Mouse (Mus musculus) inflammation-experienced regulatory T-cells, adult 16 weeks (primary cell): ENCODE data around the gene Krtap9-1. TPM values are rescaled to one million over a fixed set of nuclear protein-coding genes. Genes with fewer than 3 reads are reported as not detected.

Experiments
- polyA plus RNA-seq: library from polyadenylated mRNA; unstranded; fragments of 100-300 nt; shearing (Covaris generic); gene quantifications from one replicate; pipeline ENCODE4 v1.2.1, GENCODE M21; 2017

Gene Krtap9-1
- polyA plus RNA-seq: not detected

GRCm38 (mm10) chr11:99873089-99873488 lies at the start of gene Krtap9-1:
TSS of gene Krtap9-1 (plus strand) at chr11:99873389.

GRCm38 (mm10) chr11:99837966-99838365 lies 35.2 kb upstream of the Krtap9-1 start, which contains the start of gene 2300003K06Rik:
TSS of gene 2300003K06Rik (minus strand) at chr11:99838066.

GRCm38 (mm10) chr11:99851508-99851907 lies 21.7 kb upstream of the Krtap9-1 start, which contains the start of gene Krtap4-16:
TSS of gene Krtap4-16 (minus strand) at chr11:99851608.

GRCm38 (mm10) chr11:99857617-99858016 lies 15.6 kb upstream of the Krtap9-1 start, which contains the start of gene Gm11568:
TSS of gene Gm11568 (plus strand) at chr11:99857917.

GRCm38 (mm10) chr11:99864176-99864575 lies 9.0 kb upstream of the Krtap9-1 start, which contains the start of gene Gm11559:
TSS of gene Gm11559 (plus strand) at chr11:99864476.

GRCm38 (mm10) chr11:99878887-99879286 lies 5.7 kb downstream of the Krtap9-1 start, which contains the start of gene Gm11567:
TSS of gene Gm11567 (plus strand) at chr11:99879187.

GRCm38 (mm10) chr11:99907620-99908019 lies 34.4 kb downstream of the Krtap9-1 start, which contains the start of gene Krtap31-1:
TSS of gene Krtap31-1 (plus strand) at chr11:99907920.

GRCm38 (mm10) chr11:99914451-99914850 lies 41.3 kb downstream of the Krtap9-1 start, which contains the start of gene Gm11565:
TSS of gene Gm11565 (plus strand) at chr11:99914751.

Other genes with a start within 250 kb of the Krtap9-1 start
- not detected for gene Krtap4-1, start 245.2 kb upstream of the Krtap9-1 start, polyA plus RNA-seq
- not detected for gene Krtap4-2, start 238.3 kb upstream of the Krtap9-1 start, polyA plus RNA-seq
- not detected for gene Krtap4-7, start 229.3 kb upstream of the Krtap9-1 start, polyA plus RNA-seq
- not detected for gene Gm11555, start 223.2 kb upstream of the Krtap9-1 start, polyA plus RNA-seq
- not detected for gene Gm11563, start 214.4 kb upstream of the Krtap9-1 start, polyA plus RNA-seq
- not detected for gene Krtap4-6, start 207.4 kb upstream of the Krtap9-1 start, polyA plus RNA-seq
- gene Gm14190, start 182.6 kb upstream of the Krtap9-1 start, polyA plus RNA-seq: not detected
- not detected for gene Gm14180, start 139.1 kb upstream of the Krtap9-1 start, polyA plus RNA-seq
- not detected for gene Gm11595, start 100.5 kb upstream of the Krtap9-1 start, polyA plus RNA-seq
- not detected for gene Krtap4-8, start 92.7 kb upstream of the Krtap9-1 start, polyA plus RNA-seq
- gene Krtap4-9, start 88.2 kb upstream of the Krtap9-1 start, polyA plus RNA-seq: not detected
- gene Gm11596, start 79.9 kb upstream of the Krtap9-1 start, polyA plus RNA-seq: not detected
- not detected for gene Gm11569, start 74.5 kb upstream of the Krtap9-1 start, polyA plus RNA-seq
- gene Gm11554, start 68.9 kb upstream of the Krtap9-1 start, polyA plus RNA-seq: not detected
- gene Krtap4-13, start 63.5 kb upstream of the Krtap9-1 start, polyA plus RNA-seq: not detected
- gene Gm11564, start 57.7 kb upstream of the Krtap9-1 start, polyA plus RNA-seq: not detected
- gene 2300003K06Rik, start 35.3 kb upstream of the Krtap9-1 start, polyA plus RNA-seq: not detected
- gene Krtap4-16, start 21.8 kb upstream of the Krtap9-1 start, polyA plus RNA-seq: not detected
- not detected for gene Gm11568, start 15.5 kb upstream of the Krtap9-1 start, polyA plus RNA-seq
- not detected for gene Gm11559, start 8.9 kb upstream of the Krtap9-1 start, polyA plus RNA-seq
- not detected for gene Gm11567, start 5.8 kb downstream of the Krtap9-1 start, polyA plus RNA-seq
- gene Krtap31-1, start 34.5 kb downstream of the Krtap9-1 start, polyA plus RNA-seq: not detected
- not detected for gene Gm11565, start 41.4 kb downstream of the Krtap9-1 start, polyA plus RNA-seq
- not detected for gene Krtap31-2, start 62.9 kb downstream of the Krtap9-1 start, polyA plus RNA-seq
- gene Krtap9-5, start 75.1 kb downstream of the Krtap9-1 start, polyA plus RNA-seq: not detected
- not detected for gene Krtap29-1, start 105.7 kb downstream of the Krtap9-1 start, polyA plus RNA-seq
- gene Krtap16-1, start 113.2 kb downstream of the Krtap9-1 start, polyA plus RNA-seq: not detected
- not detected for gene Krtap17-1, start 120.6 kb downstream of the Krtap9-1 start, polyA plus RNA-seq
- not detected for gene Krt33a, start 142.8 kb downstream of the Krtap9-1 start, polyA plus RNA-seq
- not detected for gene Krt33b, start 156.5 kb downstream of the Krtap9-1 start, polyA plus RNA-seq
- gene Krt34, start 168.2 kb downstream of the Krtap9-1 start, polyA plus RNA-seq: not detected
- not detected for gene Krt31, start 177.2 kb downstream of the Krtap9-1 start, polyA plus RNA-seq
- not detected for gene Krt32, start 214.8 kb downstream of the Krtap9-1 start, polyA plus RNA-seq
- gene Krt35, start 222.9 kb downstream of the Krtap9-1 start, polyA plus RNA-seq: not detected
- not detected for gene Krt36, start 232.2 kb downstream of the Krtap9-1 start, polyA plus RNA-seq
- not detected for gene Krt13, start 248.2 kb downstream of the Krtap9-1 start, polyA plus RNA-seq